Mouse (Mus musculus): Measurements from ENCODE around the gene Otud3.

GRCm38 (mm10) chr4:138865092-138865491 is 48.7 kb downstream of the Otud3 start:
- TF ChIP-seq CTCF (conservative IDR thresholded peaks at IDR 0.05; ENCODE audit: insufficient read depth, insufficient read length, low read depth, low read length), result no peak
- TF ChIP-seq POLR2A (IDR thresholded peaks at IDR 0.05; ENCODE audit: low read depth, low read length), result no peak

Data from kidney, adult 2 months (tissue).